Mouse (Mus musculus): ENCODE measurements around the gene Olfr397.

Olfr397 gene

DNA sequence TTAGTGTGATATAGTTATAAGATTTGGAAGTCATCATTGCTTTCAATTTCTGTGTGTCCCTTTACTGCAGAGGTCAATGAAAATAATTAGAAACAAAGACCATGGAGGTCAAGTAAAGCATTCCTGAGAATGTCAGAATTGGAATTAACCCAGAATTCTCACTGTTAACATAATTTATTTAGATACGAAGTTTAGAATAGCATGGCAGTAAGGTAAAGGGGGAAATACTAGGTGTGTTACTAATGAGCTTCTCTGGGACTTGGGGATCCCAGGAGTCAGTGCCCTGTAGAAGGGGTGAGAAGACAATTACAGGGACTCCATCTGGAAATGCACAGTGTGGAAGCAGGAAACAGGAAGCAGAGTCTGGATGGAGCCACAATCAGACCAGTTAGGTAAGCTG lies at the start of gene Olfr397:
Gene Olfr397, plus strand, starts transcription at position 301 of the 400 bp plus-strand sequence.
- no peak for DNase-seq

DNA sequence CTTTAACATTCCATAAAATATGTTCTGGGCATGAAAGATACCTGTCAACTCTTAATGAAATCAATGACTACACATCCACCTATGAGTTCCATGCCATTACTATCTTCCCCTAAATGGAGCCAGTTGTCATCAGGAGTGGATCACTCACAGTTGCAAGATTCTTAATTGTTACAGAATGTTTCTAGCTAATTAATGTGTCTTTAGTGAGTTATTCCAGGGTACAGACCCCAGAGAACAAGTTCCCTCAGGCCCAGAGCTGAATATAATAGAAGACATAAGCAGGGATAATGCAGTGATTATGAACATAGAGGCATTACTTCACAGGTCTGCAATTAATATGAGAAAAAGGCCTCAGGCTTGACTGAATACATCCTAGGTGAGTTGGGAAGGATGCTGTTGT lies 24.2 kb upstream of the Olfr397 start, which contains the start of gene Olfr23:
Gene Olfr23, plus strand, starts transcription at position 301 of the 400 bp plus-strand sequence.
- no peak for DNase-seq

DNA sequence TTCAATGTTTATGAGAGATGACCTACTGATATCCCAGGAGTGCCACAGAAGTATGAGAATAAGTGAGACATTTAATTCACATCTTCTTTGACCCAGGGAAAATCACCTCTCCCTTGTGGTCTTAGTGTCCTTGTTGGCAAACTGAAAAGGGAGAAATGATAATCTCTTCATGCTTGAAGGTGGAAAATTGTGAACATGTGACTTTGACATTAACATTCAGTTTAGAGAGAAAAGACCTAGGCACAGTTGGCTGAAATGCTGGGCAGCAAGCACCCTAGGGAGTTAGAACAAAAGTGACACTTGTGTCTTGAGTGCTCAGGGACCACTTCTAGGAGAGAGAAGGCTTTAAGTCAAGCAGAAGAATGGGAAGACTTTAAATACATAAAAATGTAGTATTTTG lies 29.7 kb downstream of the Olfr397 start, which contains the start of gene Olfr398:
Gene Olfr398, minus strand, starts transcription at position 101 of the 400 bp plus-strand sequence.
- no peak for DNase-seq

DNA sequence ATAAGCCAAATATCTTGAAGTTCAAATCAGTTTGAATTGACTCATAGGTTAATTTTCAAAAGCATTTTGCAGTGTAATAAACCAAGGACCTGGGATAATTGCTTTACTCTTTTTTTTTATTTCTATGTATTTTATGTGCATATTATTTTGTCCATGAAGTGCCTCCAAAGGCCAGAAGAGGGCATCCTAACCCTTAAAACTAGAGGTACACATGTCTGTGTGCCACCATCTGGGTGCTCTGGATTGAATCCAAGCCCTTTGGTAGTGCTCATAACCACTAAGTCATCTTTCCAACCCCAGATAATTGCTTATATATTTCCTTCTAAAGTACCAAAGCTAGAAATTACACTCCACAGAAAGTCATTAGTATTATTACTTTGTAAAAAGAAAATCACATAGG lies 32.5 kb downstream of the Olfr397 start:
- peak; percentile 6 to 8 for DNase-seq
